Mouse (Mus musculus): ENCODE data around the gene Tpm1.

DNA sequence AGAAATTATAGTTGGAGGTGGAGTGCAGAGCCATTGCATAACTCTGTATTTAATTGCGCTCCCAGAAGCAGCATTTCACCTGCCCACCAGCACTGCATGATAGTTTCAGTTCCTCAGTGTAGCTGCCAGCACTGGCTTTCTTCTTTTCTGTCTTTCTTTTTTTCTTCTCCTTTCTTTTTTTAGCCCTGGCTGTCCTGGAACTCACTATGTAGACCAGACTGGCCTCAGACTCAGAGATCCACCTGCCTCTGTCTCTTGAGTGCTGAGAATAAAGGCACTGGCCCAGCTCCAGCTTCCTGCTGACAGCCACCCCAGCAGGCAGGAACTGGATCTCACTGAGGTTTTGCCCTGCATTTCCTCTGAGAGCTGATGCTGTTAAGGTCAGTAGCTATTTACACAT lies 71.2 kb downstream of the Tpm1 start:
- TF ChIP-seq CTCF (conservative IDR thresholded peaks at IDR 0.05; ENCODE audit: insufficient read depth, insufficient read length, low read depth, low read length): no peak
- TF ChIP-seq POLR2A (IDR thresholded peaks at IDR 0.05; ENCODE audit: low read depth, low read length): no peak
